Mouse (Mus musculus) lung, postnatal 0 days (tissue): ENCODE measurements at regions not wholly inside any gene's neighbourhood (a gene's known extent, or its start where the extent isn't known, plus 50 kb on each side); places are given as distances from the start of the nearest gene placed in this dataset.

Experiments used
- ATAC-seq: fragments of 200-750 bp; cut with Nextera tagmentation; 2 replicates; pipeline ENCODE4 v1.8.0; 2017; ENCODE audit warnings: moderate library complexity
- DNase-seq: peaks from one replicate; pipeline ENCODE4 v3.0.0-alpha.2; 2016; ENCODE audit warnings: low spot score
- H3K27ac ChIP-seq: fragments of 300-500 bp; sonication (generic); 2 replicates; pipeline ENCODE4 v1.5.1; 2014; ENCODE audit warnings: antibody characterized with exemption, mild to moderate bottlenecking, low read length, mixed read lengths
- H3K27me3 ChIP-seq: fragments of 300-500 bp; sonication (generic); replicated peaks from 2 replicates; pipeline ENCODE4 v1.6.1; 2014; ENCODE audit warnings: low read length, mixed read lengths; ENCODE audit not compliant: insufficient read depth
- H3K36me3 ChIP-seq: fragments of 300-500 bp; sonication (generic); 2 replicates; pipeline ENCODE4 v1.6.1; 2014; ENCODE audit warnings: low read length, mixed read lengths; ENCODE audit not compliant: insufficient read depth
- H3K4me1 ChIP-seq: fragments of 300-500 bp; sonication (generic); 2 replicates; pipeline ENCODE4 v1.6.1; 2014; ENCODE audit warnings: antibody characterized with exemption, low read depth, low read length, mixed read lengths; ENCODE audit not compliant: insufficient read depth
- H3K4me2 ChIP-seq: fragments of 300-500 bp; sonication (generic); replicated peaks from 2 replicates; pipeline ENCODE4 v1.6.1; 2014; ENCODE audit warnings: low read depth, mild to moderate bottlenecking, low read length, moderate library complexity, mixed read lengths
- H3K4me3 ChIP-seq: fragments of 300-500 bp; sonication (generic); 2 replicates; pipeline ENCODE4 v1.5.1; 2014; ENCODE audit warnings: low read depth, low read length
- H3K9ac ChIP-seq: fragments of 300-500 bp; sonication (generic); replicated peaks from 2 replicates; pipeline ENCODE4 v1.6.1; 2014; ENCODE audit warnings: low read depth, mild to moderate bottlenecking
- H3K9me3 ChIP-seq: fragments of 300-500 bp; sonication (generic); 2 replicates; pipeline ENCODE4 v1.6.1; 2016; ENCODE audit warnings: low read length, mixed read lengths
- CTCF ChIP-seq: IDR thresholded peaks from 2 replicates; pipeline ENCODE4 v1.5.1; 2016; ENCODE audit warnings: antibody characterized with exemption, mild to moderate bottlenecking
- EP300 ChIP-seq: IDR thresholded peaks from 2 replicates; pipeline ENCODE4 v1.6.1; 2016; ENCODE audit warnings: antibody characterized with exemption, mild to moderate bottlenecking, control low read depth
- WGBS: fragments of 180-500 bp; shearing (Covaris S2); extraction: QIAGEN DNeasy Blood & Tissue Kit; methylation state at CpG from one replicate; pipeline ENCODE4 v1.1.7; 2014; 5-methylcytosine and 5-hydroxymethylcytosine counted together

DNA sequence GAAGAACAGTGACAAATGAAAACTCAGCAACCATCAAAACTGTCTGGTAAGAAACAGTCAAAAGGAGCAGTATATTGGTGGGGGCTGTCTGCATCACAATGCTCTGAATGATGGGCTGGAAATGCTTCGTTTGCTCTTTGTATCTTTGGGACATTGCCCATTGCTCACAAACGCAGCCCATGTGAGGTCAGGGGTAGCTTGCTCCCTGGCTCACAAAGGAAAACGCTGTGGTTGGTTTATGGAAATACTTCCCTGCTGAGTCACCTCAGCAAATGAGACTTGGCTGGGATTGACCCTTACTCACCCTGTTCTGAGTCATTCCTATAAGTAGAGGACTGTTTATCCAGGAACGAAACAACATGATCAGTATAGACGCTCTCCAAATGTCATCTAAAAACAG lies 264.0 kb upstream of the Cdyl start:
- Histone ChIP-seq H3K9ac (no peak overlapping the region), H3K27me3 (no peaks in the 10 kb centered on the region), H3K27ac (no peak overlapping the region), H3K9me3 (no peaks in the 10 kb centered on the region), H3K36me3 (no peaks in the 10 kb centered on the region), H3K4me1 (no peaks in the 10 kb centered on the region), H3K4me3 (no peak overlapping the region), H3K4me2 (no peak overlapping the region)
- peak; percentile 92 for ATAC-seq
- 4% methylated on average over 5 of the region's 5 CpGs for WGBS
- TF ChIP-seq EP300 (peak; percentile 66), CTCF (no peak)
- DNase-seq: peak; percentile 73

DNA sequence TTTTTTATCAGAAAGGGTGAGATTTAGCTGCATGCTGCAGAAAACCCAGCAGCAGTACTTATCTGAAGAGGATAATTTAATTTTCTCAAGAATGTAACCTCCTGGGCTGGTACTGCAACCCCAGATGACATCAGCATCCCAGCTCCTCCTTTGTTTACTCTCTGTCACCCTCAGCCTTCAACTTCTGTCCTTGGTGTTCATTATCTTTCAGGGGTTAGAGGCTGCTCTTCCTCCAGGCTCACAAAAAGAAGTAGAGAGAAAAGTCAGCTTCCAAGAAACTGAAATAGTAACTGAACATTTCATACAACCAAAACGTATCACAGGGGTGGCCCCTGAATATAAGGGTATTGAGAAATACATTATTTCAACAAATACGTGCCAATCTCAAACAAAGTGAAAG lies 262.5 kb upstream of the Cdyl start:
- no peak for TF ChIP-seq CTCF
- TF ChIP-seq EP300: no peak
- WGBS: 46% methylated on average over 2 of the region's 2 CpGs

DNA sequence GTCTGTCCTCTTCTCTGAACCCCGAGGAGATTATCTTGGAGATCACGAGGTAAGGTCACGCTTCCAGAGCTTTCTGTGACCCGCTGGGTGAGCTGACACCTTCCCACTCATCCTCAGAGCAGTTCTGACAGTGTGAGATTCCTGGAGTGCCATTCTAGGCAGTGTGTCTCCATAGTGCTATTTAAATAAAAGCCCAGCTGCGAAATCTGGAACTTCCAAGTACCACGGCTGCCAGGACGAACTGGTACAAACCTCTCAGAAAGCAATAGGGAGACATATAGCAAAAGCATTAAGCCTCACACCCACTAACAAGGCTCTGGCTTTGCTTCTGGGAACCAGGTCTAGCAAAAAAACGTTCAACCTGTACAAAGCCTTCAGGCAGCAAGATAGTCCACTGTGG lies 261.4 kb upstream of the Cdyl start:
- H3K36me3 ChIP-seq: no peaks in the 10 kb centered on the region
- 47% methylated on average over 8 of the region's 8 CpGs for WGBS
- no peak overlapping the region for H3K4me3 ChIP-seq
- no peak overlapping the region for H3K27ac ChIP-seq
- TF ChIP-seq EP300 (no peak), CTCF (no peak)
- DNase-seq (no peak), ATAC-seq (no peak)
- no peaks in the 10 kb centered on the region for H3K4me1 ChIP-seq
- H3K9ac ChIP-seq: no peak overlapping the region
- H3K9me3 ChIP-seq: no peaks in the 10 kb centered on the region
- H3K4me2 ChIP-seq: no peak overlapping the region
- no peaks in the 10 kb centered on the region for H3K27me3 ChIP-seq

More for the DNA sequence above, 262.5 kb upstream of the Cdyl start:
- DNase-seq (no peak), ATAC-seq (no peak)
- Histone ChIP-seq H3K36me3 (no peaks in the 10 kb centered on the region), H3K4me1 (no peaks in the 10 kb centered on the region), H3K9me3 (no peaks in the 10 kb centered on the region), H3K4me2 (no peak overlapping the region), H3K27me3 (no peaks in the 10 kb centered on the region), H3K27ac (no peak overlapping the region), H3K4me3 (no peak overlapping the region), H3K9ac (no peak overlapping the region)

DNA sequence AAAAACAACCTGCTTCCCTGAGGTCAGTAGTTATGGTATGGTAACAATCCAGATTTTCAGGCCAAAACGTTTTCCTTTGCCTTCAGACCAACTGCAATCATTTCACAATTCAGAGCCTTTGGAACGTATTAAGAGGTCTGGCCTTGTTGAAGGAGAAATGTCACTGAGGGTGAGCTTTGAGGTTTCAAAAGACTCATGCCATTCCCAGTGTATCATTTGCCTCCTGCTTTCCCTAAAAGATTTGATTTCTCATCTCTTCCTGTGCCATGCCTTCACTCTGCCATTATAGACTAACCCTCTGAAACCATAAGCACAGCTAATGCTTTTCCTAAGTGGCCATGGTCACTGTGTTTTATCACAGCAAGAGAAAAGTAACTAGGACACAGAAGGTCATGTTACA lies 256.8 kb upstream of the Cdyl start:
- Histone ChIP-seq H3K4me1 (no peaks in the 10 kb centered on the region), H3K4me3 (no peak overlapping the region), H3K9me3 (no peaks in the 10 kb centered on the region), H3K27me3 (no peaks in the 10 kb centered on the region), H3K27ac (no peak overlapping the region), H3K9ac (no peak overlapping the region), H3K36me3 (no peaks in the 10 kb centered on the region), H3K4me2 (no peak overlapping the region)
- no peak for ATAC-seq
- DNase-seq: no peak
- TF ChIP-seq EP300 (no peak), CTCF (no peak)
- 72% methylated on average over 2 of the region's 2 CpGs for WGBS

DNA sequence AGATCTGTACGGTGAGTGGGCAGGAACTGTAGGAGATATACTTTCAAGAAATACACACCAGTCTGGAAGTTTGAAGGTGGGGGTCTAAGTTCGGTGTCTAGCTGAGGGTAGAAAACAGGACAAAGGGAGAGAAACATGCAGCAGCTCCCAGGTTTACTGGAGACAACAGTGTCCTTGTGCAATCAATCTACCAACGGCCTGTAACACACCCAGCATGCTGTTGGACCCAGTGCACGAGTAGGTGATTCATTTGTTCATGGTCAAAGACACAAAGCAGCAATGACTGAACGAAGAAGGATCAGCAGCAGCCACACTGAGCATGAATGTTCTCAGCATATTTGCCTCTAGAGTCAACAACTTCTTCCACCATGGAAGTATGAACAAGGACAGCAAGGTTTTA lies 255.2 kb upstream of the Cdyl start:
- DNase-seq (no peak), ATAC-seq (no peak)
- Histone ChIP-seq H3K9me3 (no peaks in the 10 kb centered on the region), H3K4me1 (no peaks in the 10 kb centered on the region), H3K27me3 (no peaks in the 10 kb centered on the region), H3K4me2 (no peak overlapping the region), H3K4me3 (no peak overlapping the region), H3K36me3 (no peaks in the 10 kb centered on the region), H3K9ac (no peak overlapping the region), H3K27ac (no peak overlapping the region)
- TF ChIP-seq EP300 (no peak), CTCF (no peak)
- 80% methylated on average over 5 of the region's 5 CpGs for WGBS

DNA sequence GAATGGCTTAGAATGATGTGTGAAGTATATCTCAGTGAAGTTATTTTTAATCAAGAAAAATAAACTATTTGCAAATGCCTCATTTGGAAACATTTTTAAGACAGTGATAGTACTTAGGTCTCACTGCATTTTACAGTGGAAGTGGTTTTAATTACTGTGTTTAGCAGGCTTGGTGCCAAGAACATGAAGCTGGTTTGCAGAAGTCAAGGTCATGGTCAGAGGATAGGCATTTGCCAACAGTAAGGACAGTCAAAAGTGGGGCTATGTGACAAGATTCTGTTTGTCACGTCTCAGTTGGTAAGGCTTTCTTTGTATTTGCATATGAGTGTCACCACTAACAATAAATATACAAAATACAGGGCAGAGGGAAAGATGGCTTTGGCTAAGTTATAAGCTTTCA lies 254.2 kb upstream of the Cdyl start:
- Histone ChIP-seq H3K27ac (no peak overlapping the region), H3K9ac (no peak overlapping the region), H3K27me3 (no peaks in the 10 kb centered on the region), H3K4me1 (no peaks in the 10 kb centered on the region), H3K36me3 (no peaks in the 10 kb centered on the region), H3K4me2 (no peak overlapping the region), H3K9me3 (no peaks in the 10 kb centered on the region), H3K4me3 (no peak overlapping the region)
- no peak for DNase-seq
- WGBS: 50% methylated on average over 1 of the region's 1 CpGs
- TF ChIP-seq EP300 (no peak), CTCF (no peak)
- no peak for ATAC-seq

DNA sequence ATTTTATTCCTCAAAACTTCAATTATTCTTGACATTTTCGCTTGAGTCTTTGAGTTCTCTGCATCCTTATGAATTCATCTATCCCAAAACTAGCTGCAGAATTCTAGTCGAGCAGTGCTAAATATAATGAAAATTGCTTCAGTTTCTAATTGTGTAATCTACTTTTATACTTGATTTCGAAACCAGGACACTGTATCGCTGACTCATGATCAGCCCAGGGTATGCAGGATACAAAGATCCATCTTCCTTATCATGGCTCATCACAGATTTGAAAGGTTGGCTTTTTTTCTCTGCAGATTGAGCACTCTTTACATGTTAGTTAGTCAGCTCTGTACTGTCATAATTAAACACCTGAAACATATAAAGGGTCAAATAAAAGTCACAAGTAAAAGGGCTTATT lies 242.1 kb upstream of the Cdyl start:
- no peaks in the 10 kb centered on the region for H3K4me1 ChIP-seq
- DNase-seq: no peak
- H3K4me3 ChIP-seq: no peak overlapping the region
- TF ChIP-seq CTCF: no peak
- TF ChIP-seq EP300: no peak
- no peak overlapping the region for H3K9ac ChIP-seq
- ATAC-seq: no peak
- H3K4me2 ChIP-seq: no peak overlapping the region
- 83% methylated on average over 4 of the region's 4 CpGs for WGBS
- no peaks in the 10 kb centered on the region for H3K27me3 ChIP-seq
- no peak overlapping the region for H3K27ac ChIP-seq
- no peaks in the 10 kb centered on the region for H3K36me3 ChIP-seq
- no peaks in the 10 kb centered on the region for H3K9me3 ChIP-seq
